Mouse (Mus musculus) kidney, adult 18-20 months (tissue): Measurements from ENCODE around the gene Fam69a.
"Not testable (repeated sequence)": the region's sequence is repeated elsewhere in the genome, so short reads cannot be mapped to it uniquely, and the experiment has no call there.

Source experiments
- DNase-seq: peaks from one replicate; pipeline ENCODE4 v3.0.0; 2021

Fam69a gene

GRCm38 (mm10) chr5:107986967-107987834 is at the start of gene Fam69a:
Gene Fam69a (minus strand): TSS chr5:107987085.
- DNase-seq: no peak

DNA sequence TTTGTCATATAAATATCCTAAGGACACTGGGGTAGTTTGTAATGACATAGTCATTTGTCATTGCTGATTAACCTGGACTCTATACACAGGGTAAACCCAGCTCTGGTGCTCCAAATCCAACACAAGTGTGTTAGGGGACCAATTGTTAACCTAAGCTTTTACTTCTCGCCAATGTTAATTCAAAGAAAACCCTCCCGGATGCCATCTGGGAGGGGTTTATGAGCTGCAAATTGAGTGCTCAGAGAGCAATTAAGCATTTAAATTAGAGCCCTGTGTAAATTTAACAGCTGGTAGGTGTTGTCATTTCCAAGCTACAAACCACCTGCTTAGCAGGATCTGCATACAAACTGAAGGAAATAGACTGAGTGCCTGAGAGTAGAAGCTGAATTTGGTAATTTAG is 48.6 kb upstream of the Fam69a start:
- DNase-seq: no peak

GRCm38 (mm10) chr5:108034194-108034593 is 47.3 kb upstream of the Fam69a start:
- no peak for DNase-seq

GRCm38 (mm10) chr5:108031267-108031666 is 44.4 kb upstream of the Fam69a start:
- no peak for DNase-seq

DNA sequence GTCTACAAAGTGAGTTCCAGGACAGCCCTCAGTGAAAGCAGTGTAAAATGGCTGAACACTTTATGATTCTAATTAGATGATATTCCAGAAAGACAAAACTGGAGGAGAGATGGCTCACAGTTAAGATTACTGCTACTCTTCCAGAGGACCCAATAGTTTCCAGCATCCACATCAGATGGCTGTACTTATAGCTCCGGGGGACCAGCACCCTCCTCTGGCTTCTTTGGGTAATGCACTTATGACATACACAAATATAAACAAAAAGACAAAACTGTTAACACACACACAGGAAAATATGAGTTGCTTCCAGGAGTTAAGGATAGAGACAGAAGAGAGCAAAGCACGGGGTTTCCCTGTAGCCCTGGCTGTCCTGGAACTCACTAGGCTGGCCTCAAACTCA is 43.1 kb upstream of the Fam69a start:
- DNase-seq: no peak

DNA sequence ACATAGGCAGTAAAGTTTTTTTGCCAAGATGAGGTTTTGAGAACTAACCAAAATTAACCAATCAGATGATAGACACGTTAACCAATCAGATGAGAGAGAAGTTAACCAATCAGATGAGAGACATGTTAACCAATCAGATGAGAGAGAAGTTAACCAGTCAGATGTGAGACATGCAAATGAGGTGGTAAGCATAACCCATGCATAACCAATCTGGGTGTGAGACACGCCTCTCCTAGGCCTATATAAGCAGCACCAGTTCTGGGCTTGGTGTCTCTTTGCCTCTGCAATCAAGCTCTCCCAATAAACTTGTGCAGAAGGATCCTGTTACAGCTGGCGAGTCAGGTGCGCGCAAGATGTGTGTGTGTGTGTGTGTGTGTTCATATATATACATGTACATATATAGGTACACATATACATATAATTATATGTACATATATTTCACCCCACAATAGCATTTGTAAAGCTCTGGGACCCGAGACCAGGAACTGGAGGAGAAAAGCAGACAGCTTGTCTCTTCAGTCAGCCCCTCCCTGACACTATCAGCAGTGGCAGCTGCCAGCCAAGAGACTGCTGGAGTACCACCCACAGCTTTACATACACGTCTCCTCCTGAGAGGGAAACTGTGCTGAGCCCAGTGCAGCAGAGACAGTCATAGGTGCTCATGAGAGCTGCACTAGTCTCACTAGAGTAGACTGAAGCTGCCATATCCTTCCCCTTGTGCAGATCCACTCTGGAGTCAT is 42.1 kb upstream of the Fam69a start:
- DNase-seq: not testable (repeated sequence)

GRCm38 (mm10) chr5:108028230-108028629 is 41.3 kb upstream of the Fam69a start:
- DNase-seq: no peak

DNA sequence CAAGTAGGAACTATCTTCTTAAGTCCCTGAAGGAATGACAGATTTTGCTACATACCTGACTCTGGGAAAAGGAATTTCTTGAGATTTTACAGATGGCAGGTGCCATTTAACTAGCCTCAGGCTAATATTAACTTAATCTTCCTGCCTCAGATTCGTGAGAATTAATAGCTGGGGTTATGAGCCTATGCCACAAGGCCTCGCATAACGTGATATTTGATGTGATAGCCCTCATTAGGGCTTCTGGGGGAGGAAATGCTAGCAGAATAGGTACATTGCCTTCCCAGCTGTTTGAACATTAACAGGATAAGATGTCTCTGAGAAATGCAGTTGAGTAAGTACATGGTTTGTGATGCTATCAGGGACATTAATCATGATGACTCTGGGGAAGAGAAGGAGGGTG is 34.5 kb upstream of the Fam69a start:
- DNase-seq: no peak

DNA sequence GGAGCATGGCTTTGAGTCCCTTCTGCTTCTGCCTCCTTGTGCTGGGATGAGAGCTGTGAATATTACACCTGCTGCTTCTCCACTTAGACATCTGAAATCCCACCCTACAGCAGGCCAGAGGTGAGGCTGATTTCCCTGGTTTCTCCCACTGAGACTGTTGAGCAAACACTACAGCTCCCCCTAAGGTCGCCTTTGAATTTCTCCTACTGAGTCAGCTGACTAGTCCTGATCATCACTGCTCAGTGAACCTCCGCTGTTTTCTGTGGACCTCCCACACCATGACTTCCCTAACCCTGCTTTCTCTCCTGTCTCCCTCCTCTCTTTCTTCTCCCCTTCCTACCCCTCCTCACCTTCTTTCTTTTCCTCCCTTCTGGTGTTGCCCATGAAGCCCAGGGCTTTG is 32.5 kb upstream of the Fam69a start:
- no peak for DNase-seq

DNA sequence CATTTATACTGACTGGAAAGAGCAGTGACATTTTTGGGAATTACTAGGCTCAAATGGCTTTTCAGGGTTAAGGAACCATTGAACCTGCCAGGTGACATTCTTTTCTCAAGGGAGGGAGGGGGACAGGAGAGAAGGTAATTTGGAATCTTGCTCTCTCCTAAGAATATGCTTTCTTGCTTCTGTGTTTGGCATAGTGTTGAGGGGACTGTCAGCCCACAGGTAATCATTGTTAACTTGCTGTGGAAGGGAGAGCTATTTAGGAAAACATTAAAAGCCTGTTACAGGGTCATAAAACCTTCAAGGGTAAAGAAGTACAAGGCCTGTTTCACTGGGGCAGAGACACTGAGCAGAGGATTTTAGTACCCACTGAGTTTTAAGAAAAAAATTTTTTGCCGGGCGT is 30.3 kb upstream of the Fam69a start:
- no peak for DNase-seq

DNA sequence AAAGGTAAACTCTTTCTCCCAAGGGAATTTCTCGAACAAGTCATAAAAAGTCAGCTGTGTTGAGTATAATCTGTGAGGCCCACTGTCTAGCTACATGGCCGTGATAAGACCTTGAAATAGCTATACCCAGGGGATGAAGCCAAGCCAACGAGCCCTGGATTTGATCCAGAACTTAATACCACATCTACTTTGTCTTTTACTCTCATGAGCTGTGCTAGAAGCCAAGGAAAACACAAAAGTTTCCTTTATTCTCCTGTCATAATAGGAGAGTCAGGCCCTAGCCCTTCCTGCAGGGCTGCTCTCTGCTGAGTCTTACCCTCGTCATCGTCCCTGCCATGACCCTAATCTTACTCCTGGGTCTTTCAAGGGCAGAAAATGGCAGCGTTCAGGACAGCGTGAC is 28.5 kb upstream of the Fam69a start:
- DNase-seq: no peak

DNA sequence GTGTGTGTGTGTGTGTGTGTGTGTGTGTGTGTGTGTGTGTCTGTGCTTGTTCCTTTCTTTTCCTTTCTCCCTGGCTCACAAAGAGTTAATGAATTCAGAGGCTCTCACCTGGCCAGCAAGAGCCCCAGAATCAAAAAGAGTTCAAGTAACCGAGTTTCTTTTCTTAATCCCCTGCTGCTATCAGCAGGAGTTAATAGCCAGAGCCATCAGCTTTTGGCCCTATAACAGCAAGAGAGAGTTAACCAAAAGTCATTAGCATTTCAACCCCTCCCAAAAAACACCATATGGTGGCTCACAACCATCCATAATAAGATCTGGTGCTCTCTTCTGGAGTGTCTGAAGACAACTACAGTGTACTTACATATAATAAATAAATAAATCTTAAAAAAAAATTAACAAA is 27.3 kb upstream of the Fam69a start:
- DNase-seq: no peak

- DNase-seq: no peak
Observed at GRCm38 (mm10) chr5:108009721-108010120, 22.8 kb upstream of the Fam69a start.

- no peak for DNase-seq
Observed at GRCm38 (mm10) chr5:108005134-108005533, 18.2 kb upstream of the Fam69a start.

- no peak for DNase-seq
Observed at GRCm38 (mm10) chr5:108002734-108003133, 15.8 kb upstream of the Fam69a start.

DNA sequence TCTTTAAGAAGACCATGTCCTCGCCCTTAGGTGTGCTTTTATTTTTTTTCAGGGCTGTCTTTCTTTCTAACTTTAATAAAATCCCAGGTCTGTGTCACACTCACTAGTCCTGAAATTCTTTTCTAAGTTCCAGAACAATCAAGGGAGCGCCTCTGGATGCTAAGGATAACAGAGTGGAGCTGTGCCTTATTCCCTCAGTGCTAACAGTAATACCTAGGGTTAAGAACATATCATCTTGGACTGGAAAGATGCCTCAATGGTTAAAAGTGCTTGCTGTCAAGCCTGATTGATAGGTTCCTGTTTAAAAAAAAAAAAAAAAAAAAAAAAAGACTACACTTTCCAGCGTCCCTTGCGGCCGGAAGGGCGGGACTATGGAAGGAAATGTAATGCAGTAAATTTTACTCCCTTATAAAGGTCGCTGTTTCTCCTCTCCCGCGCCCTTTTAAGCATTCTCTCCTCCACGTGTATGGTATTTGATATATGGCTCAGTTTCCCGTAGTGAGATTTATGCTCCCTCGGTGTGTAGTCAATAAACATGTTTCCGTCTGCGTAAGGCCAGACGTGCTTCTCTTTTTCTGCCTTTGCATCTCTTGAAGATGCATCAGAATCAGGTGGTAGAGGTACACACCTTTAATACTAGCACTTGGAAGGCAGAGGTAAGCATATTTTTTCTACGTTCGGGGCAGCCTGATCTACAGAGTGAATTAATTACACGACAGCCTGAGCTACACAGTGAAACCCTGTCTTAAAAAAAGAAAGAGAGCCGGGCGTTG is 14.1 kb upstream of the Fam69a start:
- DNase-seq: peak; percentile 66

DNA sequence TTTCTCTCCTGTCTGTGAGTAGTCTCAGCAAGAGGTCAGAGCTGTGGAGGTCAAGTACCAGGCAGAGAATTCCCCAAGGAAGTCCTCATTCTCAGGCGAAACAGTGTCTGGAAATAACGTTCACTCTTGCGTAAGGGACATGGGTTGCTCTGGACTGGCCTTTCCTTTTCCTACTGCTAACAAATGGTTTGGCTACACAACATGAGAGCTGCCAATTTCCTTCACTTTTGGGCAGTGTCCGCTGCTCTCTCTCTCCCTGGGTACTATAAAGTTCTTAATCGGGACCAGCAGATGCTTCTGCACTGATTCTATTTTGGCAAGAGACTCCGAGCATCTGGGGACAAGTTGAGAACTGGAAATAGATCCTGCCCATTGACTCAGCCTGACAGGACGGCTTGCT is 10.8 kb upstream of the Fam69a start:
- no peak for DNase-seq

DNA sequence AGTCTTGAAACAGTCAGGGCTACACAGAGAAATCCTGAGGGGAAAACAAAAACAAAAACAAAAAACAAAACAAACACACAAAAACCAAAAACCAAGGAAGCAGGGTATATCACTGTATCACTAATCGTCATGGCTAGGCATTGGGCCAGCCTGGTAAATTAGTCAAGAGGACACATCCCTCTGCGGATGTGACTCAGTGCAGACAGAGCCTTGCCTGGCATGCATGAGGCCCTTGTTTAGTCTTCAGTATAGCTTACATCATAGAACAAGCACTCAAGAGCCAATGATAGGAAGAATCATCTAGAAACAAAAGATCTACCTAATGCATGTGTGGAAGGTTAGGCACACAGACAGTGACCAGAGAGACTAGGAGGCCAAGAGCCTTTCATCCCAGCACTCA is 9.1 kb upstream of the Fam69a start:
- DNase-seq: no peak

DNA sequence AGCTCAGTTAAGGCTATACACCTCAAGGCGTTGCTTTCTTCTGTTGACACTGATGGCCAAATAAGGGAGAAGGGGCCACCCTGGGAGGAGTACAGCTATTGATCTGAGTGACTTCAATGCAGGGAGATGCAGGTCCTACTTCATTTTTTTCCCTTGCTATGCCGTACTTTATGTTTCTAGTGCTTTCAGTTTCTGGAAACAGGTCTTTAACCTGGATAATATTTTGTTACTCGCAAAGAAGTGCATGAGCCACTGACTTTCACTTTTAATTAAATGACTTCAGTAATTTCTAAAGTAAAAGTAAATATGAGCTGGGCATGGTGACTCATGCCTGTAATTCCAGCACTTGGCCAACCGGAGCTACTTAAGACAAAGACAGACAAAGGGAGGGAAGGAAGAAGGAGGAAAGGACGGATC is 958 bp upstream of the Fam69a start:
- DNase-seq: no peak

- peak; percentile 79 for DNase-seq
Observed at GRCm38 (mm10) chr5:107986255-107986966, 474 bp downstream of the Fam69a start.

- DNase-seq: peak; percentile 30
Observed at GRCm38 (mm10) chr5:107983946-107984345, 2.9 kb downstream of the Fam69a start.

DNA sequence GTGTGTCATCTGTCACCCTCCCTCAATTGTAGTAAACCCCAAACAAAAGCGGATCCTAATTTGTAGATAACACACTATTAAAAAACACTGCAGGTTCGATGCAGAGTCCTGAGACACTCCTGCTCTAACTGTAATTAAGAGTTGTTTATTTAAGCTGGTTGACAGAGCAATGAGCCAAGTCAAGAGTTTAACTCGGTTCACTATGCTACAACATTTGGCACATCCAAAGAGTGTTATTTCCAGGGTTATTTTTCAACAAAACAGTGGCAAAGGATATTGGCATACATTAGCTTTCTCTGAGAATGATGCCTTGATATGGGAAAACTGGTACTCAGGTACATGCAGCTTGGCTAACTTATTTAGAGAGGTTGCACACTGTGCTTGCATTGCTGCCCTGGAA is 4.9 kb downstream of the Fam69a start:
- DNase-seq: no peak

DNA sequence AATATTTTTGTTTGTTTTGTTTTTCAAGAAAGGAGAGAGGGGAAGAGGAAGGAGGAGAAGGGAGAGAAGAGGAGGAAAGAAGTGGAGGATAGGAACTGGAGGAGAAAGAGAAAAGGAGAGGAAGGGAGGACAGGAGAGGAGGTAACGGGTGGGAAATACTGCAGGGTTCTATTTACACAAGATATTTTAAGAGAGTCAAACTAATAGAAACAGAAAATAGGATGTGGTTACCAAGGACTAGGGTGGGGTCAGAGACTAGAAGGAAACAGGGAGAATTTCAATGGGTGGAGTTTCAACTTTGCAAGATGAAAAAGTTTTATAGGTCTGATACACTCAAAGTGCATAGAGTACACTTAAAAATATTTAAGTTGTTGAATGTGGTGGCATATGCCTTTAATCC is 7.0 kb downstream of the Fam69a start:
- no peak for DNase-seq
